7 mouse cellular contexts compared by ENCODE assay signal in genomic region chr9:35210542-35211474, GRCm38 (mm10). TPM values are rescaled to one million over a fixed set of nuclear protein-coding genes. Genes with fewer than 3 reads are reported as not detected.
A peak's percentile ranks its signal among the peaks of the same experiment; 100 is the strongest.
DNase-seq lines count a peak whose midpoint lies in the region; ATAC-seq lines count a peak whose summit lies in the region.

Gene Foxred1 (minus strand): TSS chr9:35211055.

- no peaks in the 10 kb centered on the region for H3K27me3 ChIP-seq in intestine, embryonic 16.5 days (replicated peaks; ENCODE audit: control insufficient read depth, insufficient read depth, low read length)
- H3K27me3 ChIP-seq in midbrain, embryonic 11.5 days (ENCODE audit: control insufficient read depth, insufficient read depth, low read length): no peaks in the 10 kb centered on the region

- H3K4me1 ChIP-seq in intestine, embryonic 16.5 days (ENCODE audit: control insufficient read depth, insufficient read depth, low read length): peaks cover 14% of the 10 kb centered on the region
- H3K4me1 ChIP-seq in midbrain, embryonic 11.5 days (ENCODE audit: control insufficient read depth, insufficient read depth, low read length): peaks cover 11% of the 10 kb centered on the region

- peak; percentile 99 for ATAC-seq in intestine, embryonic 16.5 days
- ATAC-seq in midbrain, embryonic 11.5 days (ENCODE audit: low FRiP score): peak; percentile 100

- peak within 1 kb of the TSS; percentile 81 for H3K4me3 ChIP-seq in intestine, embryonic 16.5 days (ENCODE audit: low read length)
- H3K4me3 ChIP-seq in midbrain, embryonic 11.5 days (ENCODE audit: low read depth, low read length): peak within 1 kb of the TSS; percentile 86

- H3K36me3 ChIP-seq in intestine, embryonic 16.5 days (ENCODE audit: control insufficient read depth, insufficient read depth, low read length): peaks cover 25% of the 10 kb centered on the region
- peaks cover 30% of the 10 kb centered on the region for H3K36me3 ChIP-seq in midbrain, embryonic 11.5 days (ENCODE audit: control insufficient read depth, insufficient read depth, low read length)

- peak within 1 kb of the TSS; percentile 84 for H3K27ac ChIP-seq in intestine, embryonic 16.5 days (ENCODE audit: low read length)
- peak within 1 kb of the TSS; percentile 59 for H3K27ac ChIP-seq in midbrain, embryonic 11.5 days (ENCODE audit: low read depth, low read length)

- peak within 1 kb of the TSS; percentile 84 for H3K9ac ChIP-seq in intestine, embryonic 16.5 days (ENCODE audit: low read depth, low read length)
- H3K9ac ChIP-seq in midbrain, embryonic 11.5 days (ENCODE audit: low read length): peak within 1 kb of the TSS; percentile 75

- peak; percentile 99 for DNase-seq in adrenal gland, adult 8-10 months
- peak; percentile 99 for DNase-seq in embryo, embryonic 9.5 days (ENCODE audit: extremely low spot score)
- DNase-seq in gastrocnemius, postnatal 4 days (ENCODE audit: low spot score in 2 of 2): peak; percentile 97 to 98
- peak; percentile 99 for DNase-seq in left cerebral cortex, postnatal 36 days (ENCODE audit: low spot score in 2 of 2)
- DNase-seq in midbrain, embryonic 11.5 days (ENCODE audit: low spot score, missing footprints): peak; percentile 100
- peak; percentile 99 for DNase-seq in skeletal muscle tissue, adult 2 months (ENCODE audit: low read depth, low spot score)

- under 1% methylated on average over 72 of the region's 72 CpGs for WGBS in intestine, embryonic 16.5 days
- WGBS in midbrain, embryonic 11.5 days: 1% methylated on average over 68 of the region's 72 CpGs

- H3K9me3 ChIP-seq in intestine, embryonic 16.5 days (ENCODE audit: control insufficient read depth, low read length): no peaks in the 10 kb centered on the region
- no peaks in the 10 kb centered on the region for H3K9me3 ChIP-seq in midbrain, embryonic 11.5 days (ENCODE audit: control insufficient read depth, low read length)

- intact Hi-C loops in left cerebral cortex, postnatal 36 days (cut with DNase I): loop anchor here (2.0 kb wide), 1 partner anchor 56 kb away; the partner anchor contains the start of genes Fam118b and Rpusd4

- peak within 1 kb of the TSS; percentile 74 for H3K4me2 ChIP-seq in intestine, embryonic 16.5 days (ENCODE audit: low read depth, low read length)
- H3K4me2 ChIP-seq in midbrain, embryonic 11.5 days: peak within 1 kb of the TSS; percentile 95

RNA-seq across cellular contexts. Expression of gene Foxred1, which starts in this region (rescaled TPM):
- total RNA-seq in adrenal gland, adult 8-10 months (2022): 10 to 100 TPM; 48.5 to 62.4 (median 56.3) TPM
- 10 to 100 TPM; 33.9 to 39.8 TPM for total RNA-seq in gastrocnemius, postnatal 4 days (2021)
- polyA plus RNA-seq in intestine, embryonic 16.5 days (2015; fragmentation: Nextera tagmentation; extraction: Ambion mirVana): 41.7 and 46.3 TPM in 2 replicates
- total RNA-seq in left cerebral cortex, postnatal 36 days (2021): 10 to 100 TPM; 32.4 to 41.2 TPM
- 29.9 and 31.5 TPM in 2 replicates for polyA plus RNA-seq in midbrain, embryonic 11.5 days (2014; fragmentation: Nextera tagmentation; extraction: Ambion mirVana)

Comparison
In these comparisons a context has a peak if more than half of its experiments do, and no peak if none do; other contexts are left out.
1. Peak in every context shown above with its lines: DNase-seq, ATAC-seq, H3K4me3 ChIP-seq and H3K27ac ChIP-seq.